Mouse (Mus musculus) natural killer cell, adult 2 months (primary cell): ENCODE measurements at regions not wholly inside any gene's neighbourhood (a gene's known extent, or its start where the extent isn't known, plus 50 kb on each side); places are given as distances from the start of the nearest gene placed in this dataset.
A peak's percentile ranks its signal among the peaks of the same experiment; 100 is the strongest.

Source experiments
- DNase-seq, 2 experiments: peaks; one replicate each; pipeline ENCODE4 v3.0.0; 2022; ENCODE audit warnings: low spot score in 2 of 2

- DNase-seq, result no peak
These were observed 69.6 kb downstream of the Cetn3 start for GRCm38 (mm10) chr13:81852309-81852978.

GRCm38 (mm10) chr13:81856072-81856471 lies 73.2 kb downstream of the Cetn3 start:
- DNase-seq, result no peak

- DNase-seq, result no peak
These were observed 77.8 kb downstream of the Cetn3 start for GRCm38 (mm10) chr13:81860683-81861082.

GRCm38 (mm10) chr13:81861886-81862600 lies 79.2 kb downstream of the Cetn3 start:
- no peak for DNase-seq

GRCm38 (mm10) chr13:81871226-81871625 lies 88.3 kb downstream of the Cetn3 start:
- no peak for DNase-seq

GRCm38 (mm10) chr13:81885879-81886278 lies 103.0 kb downstream of the Cetn3 start:
- DNase-seq, result no peak

GRCm38 (mm10) chr13:81930266-81930665 lies 147.4 kb downstream of the Cetn3 start:
- DNase-seq, result no peak

- no peak for DNase-seq
These were observed 148.3 kb downstream of the Cetn3 start for GRCm38 (mm10) chr13:81931199-81931598.

GRCm38 (mm10) chr13:81937061-81937460 lies 154.2 kb downstream of the Cetn3 start:
- no peak for DNase-seq

GRCm38 (mm10) chr13:81944047-81944446 lies 161.2 kb downstream of the Cetn3 start:
- peak; percentile 14 to 65 for DNase-seq

GRCm38 (mm10) chr13:81944469-81944868 lies 161.6 kb downstream of the Cetn3 start:
- no peak for DNase-seq

GRCm38 (mm10) chr13:81945741-81946140 lies 162.9 kb downstream of the Cetn3 start:
- DNase-seq, result no peak

GRCm38 (mm10) chr13:81965431-81965830 lies 182.6 kb downstream of the Cetn3 start:
- no peak for DNase-seq

GRCm38 (mm10) chr13:81975878-81976277 lies 193.0 kb downstream of the Cetn3 start:
- DNase-seq, result no peak

- DNase-seq, result no peak
These were observed 195.1 kb downstream of the Cetn3 start for GRCm38 (mm10) chr13:81978003-81978402.

- DNase-seq, result no peak
These were observed 196.4 kb downstream of the Cetn3 start for GRCm38 (mm10) chr13:81979289-81979688.

- DNase-seq, result no peak
These were observed 197.2 kb downstream of the Cetn3 start for GRCm38 (mm10) chr13:81980094-81980493.

- DNase-seq, result no peak
These were observed 199.6 kb downstream of the Cetn3 start for GRCm38 (mm10) chr13:81982491-81982890.

GRCm38 (mm10) chr13:82000681-82001212 lies 217.9 kb downstream of the Cetn3 start:
- no peak for DNase-seq

GRCm38 (mm10) chr13:82005929-82006726 lies 223.3 kb downstream of the Cetn3 start:
- DNase-seq, result no peak

- no peak for DNase-seq
These were observed 224.3 kb downstream of the Cetn3 start for GRCm38 (mm10) chr13:82007222-82007621.

- DNase-seq, result no peak
These were observed 256.7 kb downstream of the Cetn3 start for GRCm38 (mm10) chr13:82039623-82040022.
